Mouse (Mus musculus): ENCODE data around the gene 4931406C07Rik. TPM values are rescaled to one million over a fixed set of nuclear protein-coding genes. Genes with fewer than 3 reads are reported as not detected.

Gene 4931406C07Rik
- polyA plus RNA-seq, 1 experiment = 26.6 TPM

DNA sequence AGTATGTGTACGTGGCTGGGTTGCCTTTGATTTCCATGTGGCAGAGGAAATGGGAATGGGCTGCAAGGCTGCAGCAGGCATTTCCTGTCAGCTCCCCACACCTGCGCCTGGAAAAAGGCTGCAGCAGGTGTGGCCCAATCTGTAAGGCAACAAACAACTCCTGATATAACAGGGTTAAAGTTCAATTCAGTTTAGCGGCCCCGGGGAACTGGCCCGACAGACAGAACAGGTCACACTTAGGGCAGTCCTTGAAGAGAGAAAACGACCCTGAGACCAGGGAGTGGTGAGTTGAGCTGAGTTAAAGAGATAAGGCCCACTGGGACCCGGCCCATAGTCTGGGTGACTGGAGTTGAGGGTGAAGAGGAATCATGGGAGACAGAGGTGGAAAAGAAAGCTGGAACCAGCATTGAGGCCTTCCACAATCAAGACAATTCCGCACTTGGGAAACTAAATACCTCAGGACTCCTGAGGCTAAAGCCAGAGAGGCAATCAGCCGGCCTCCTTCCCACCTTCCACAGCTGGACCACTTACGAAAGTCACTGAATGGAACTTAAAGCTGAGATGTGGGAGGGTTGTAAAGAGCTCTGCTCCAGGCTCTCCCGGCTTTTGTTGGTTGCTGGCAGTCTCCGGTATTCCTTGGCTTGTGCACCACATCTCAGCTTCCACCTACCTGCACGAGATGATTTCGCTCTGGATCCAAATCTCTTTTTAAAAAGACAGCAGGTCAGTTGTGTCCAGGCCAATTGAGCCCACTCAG is 60.8 kb downstream of the 4931406C07Rik start:
- H3K4me1 ChIP-seq (ENCODE audit: control insufficient read depth, insufficient read depth, low read length) = peaks cover 3% of the 10 kb centered on the region
- no peak for TF ChIP-seq POLR2A (IDR thresholded peaks at IDR 0.05; ENCODE audit: insufficient read depth, low read length)
- TF ChIP-seq EP300 (IDR thresholded peaks at IDR 0.05; ENCODE audit: insufficient read depth, low read depth, low read length) = no peak
- TF ChIP-seq CTCF (IDR thresholded peaks at IDR 0.05; ENCODE audit: low read depth, low read length) = no peak
- no peak overlapping the region for H3K9ac ChIP-seq (ENCODE audit: low read depth, poor library complexity, severe bottlenecking)
- no peaks in the 10 kb centered on the region for H3K27me3 ChIP-seq (ENCODE audit: control insufficient read depth, insufficient read depth, low read length, poor library complexity, severe bottlenecking)
- H3K9me3 ChIP-seq (replicated peaks; ENCODE audit: control insufficient read depth, insufficient read depth, low read length, poor library complexity, severe bottlenecking) = no peaks in the 10 kb centered on the region
- H3K36me3 ChIP-seq (ENCODE audit: control insufficient read depth, insufficient read depth, low read length, poor library complexity, severe bottlenecking) = no peaks in the 10 kb centered on the region
- no peak overlapping the region for H3K27ac ChIP-seq (ENCODE audit: insufficient read depth, low read length)
- no peak overlapping the region for H3K4me3 ChIP-seq (ENCODE audit: low read depth, low read length)

DNA sequence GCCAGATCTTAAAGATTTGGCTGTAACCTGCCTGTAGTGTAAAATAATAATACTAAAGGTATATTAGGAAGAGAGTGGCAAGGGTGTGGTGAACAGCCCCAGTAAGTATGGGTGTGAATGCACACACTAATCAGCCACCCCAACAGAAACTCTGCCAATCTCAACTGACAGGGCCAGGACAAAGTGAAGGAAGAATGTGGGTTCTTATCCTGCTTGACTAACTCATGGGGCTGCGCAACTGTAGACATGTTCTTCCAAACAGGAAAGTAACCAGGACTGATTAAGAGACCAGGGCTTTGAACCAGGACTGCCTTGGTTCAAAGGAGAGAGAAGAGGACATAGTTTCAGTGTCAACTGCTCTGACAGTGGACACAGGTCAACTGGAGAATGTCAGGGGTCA is 64.1 kb downstream of the 4931406C07Rik start:
- Histone ChIP-seq H3K4me1 (ENCODE audit: control insufficient read depth, insufficient read depth, low read length) (peaks cover 5% of the 10 kb centered on the region), H3K27me3 (ENCODE audit: control insufficient read depth, insufficient read depth, low read length, poor library complexity, severe bottlenecking) (no peaks in the 10 kb centered on the region), H3K4me3 (ENCODE audit: low read depth, low read length) (no peak overlapping the region), H3K27ac (ENCODE audit: insufficient read depth, low read length) (no peak overlapping the region), H3K9ac (ENCODE audit: low read depth, poor library complexity, severe bottlenecking) (no peak overlapping the region), H3K36me3 (ENCODE audit: control insufficient read depth, insufficient read depth, low read length, poor library complexity, severe bottlenecking) (no peaks in the 10 kb centered on the region), H3K9me3 (replicated peaks; ENCODE audit: control insufficient read depth, insufficient read depth, low read length, poor library complexity, severe bottlenecking) (no peaks in the 10 kb centered on the region)
- TF ChIP-seq POLR2A (IDR thresholded peaks at IDR 0.05; ENCODE audit: insufficient read depth, low read length) = no peak
- no peak for TF ChIP-seq CTCF (IDR thresholded peaks at IDR 0.05; ENCODE audit: low read depth, low read length)
- no peak for TF ChIP-seq EP300 (IDR thresholded peaks at IDR 0.05; ENCODE audit: insufficient read depth, low read depth, low read length)

DNA sequence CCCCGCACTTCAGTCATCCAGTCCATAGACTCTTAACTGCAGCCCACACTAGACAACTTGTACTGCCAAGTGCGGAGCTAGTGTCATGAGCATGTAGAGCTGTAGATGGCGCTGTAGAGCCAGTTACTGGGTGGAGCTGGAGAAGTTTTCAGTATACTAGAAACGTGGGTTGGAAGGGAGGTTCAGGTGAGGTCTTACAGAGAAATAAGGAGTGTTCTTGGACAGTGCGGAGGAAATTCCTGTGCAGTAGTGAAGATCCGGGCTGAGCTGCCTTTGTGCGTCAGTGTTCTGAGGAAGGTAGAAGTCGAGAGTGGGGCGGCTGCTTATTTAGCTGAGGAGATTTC is 64.7 kb downstream of the 4931406C07Rik start:
- Histone ChIP-seq H3K9me3 (replicated peaks; ENCODE audit: control insufficient read depth, insufficient read depth, low read length, poor library complexity, severe bottlenecking) (no peaks in the 10 kb centered on the region), H3K27me3 (ENCODE audit: control insufficient read depth, insufficient read depth, low read length, poor library complexity, severe bottlenecking) (no peaks in the 10 kb centered on the region), H3K27ac (ENCODE audit: insufficient read depth, low read length) (no peak overlapping the region), H3K9ac (ENCODE audit: low read depth, poor library complexity, severe bottlenecking) (no peak overlapping the region), H3K36me3 (ENCODE audit: control insufficient read depth, insufficient read depth, low read length, poor library complexity, severe bottlenecking) (no peaks in the 10 kb centered on the region), H3K4me3 (ENCODE audit: low read depth, low read length) (no peak overlapping the region), H3K4me1 (ENCODE audit: control insufficient read depth, insufficient read depth, low read length) (peaks cover 5% of the 10 kb centered on the region)
- TF ChIP-seq EP300 (IDR thresholded peaks at IDR 0.05; ENCODE audit: insufficient read depth, low read depth, low read length) (no peak), CTCF (IDR thresholded peaks at IDR 0.05; ENCODE audit: low read depth, low read length) (peak; percentile 63), POLR2A (IDR thresholded peaks at IDR 0.05; ENCODE audit: insufficient read depth, low read length) (no peak)

DNA sequence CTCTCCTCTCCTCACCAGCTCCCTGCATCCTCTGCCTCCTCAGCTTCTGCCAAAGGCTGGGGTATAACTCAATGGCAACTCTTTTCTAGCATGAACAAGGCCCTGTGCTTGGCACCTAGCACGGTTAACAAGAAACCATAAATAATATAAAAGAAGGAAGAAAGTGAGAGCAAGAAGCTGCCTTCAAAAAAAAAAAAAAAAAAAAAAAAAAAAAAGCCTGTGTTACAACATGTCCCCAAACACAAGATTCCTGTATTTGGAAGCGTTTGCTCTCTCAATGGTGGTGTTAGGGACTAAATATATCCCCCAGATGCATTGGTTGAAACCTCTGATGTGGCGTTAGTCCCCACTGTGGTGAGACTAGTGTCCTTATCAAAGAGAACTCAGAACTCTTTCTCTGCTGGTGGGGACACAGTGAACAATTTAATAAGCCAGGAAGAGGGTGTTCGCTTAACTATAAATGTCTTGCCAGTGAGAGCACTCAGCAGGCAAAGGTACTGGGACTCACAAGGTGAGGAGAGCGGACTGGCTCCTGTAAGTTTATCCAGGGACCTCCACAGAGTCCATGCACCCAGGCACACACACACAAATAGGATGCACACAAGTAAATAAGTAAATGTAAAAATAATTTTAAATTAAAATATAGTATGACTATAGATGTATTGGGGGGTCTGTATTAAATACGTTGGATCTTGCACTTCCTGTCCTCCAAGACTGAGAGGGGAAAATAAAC is 65.2 kb downstream of the 4931406C07Rik start:
- no peaks in the 10 kb centered on the region for H3K36me3 ChIP-seq (ENCODE audit: control insufficient read depth, insufficient read depth, low read length, poor library complexity, severe bottlenecking)
- no peak overlapping the region for H3K27ac ChIP-seq (ENCODE audit: insufficient read depth, low read length)
- H3K9ac ChIP-seq (ENCODE audit: low read depth, poor library complexity, severe bottlenecking) = no peak overlapping the region
- TF ChIP-seq POLR2A (IDR thresholded peaks at IDR 0.05; ENCODE audit: insufficient read depth, low read length) (no peak), EP300 (IDR thresholded peaks at IDR 0.05; ENCODE audit: insufficient read depth, low read depth, low read length) (no peak), CTCF (IDR thresholded peaks at IDR 0.05; ENCODE audit: low read depth, low read length) (no peak)
- H3K27me3 ChIP-seq (ENCODE audit: control insufficient read depth, insufficient read depth, low read length, poor library complexity, severe bottlenecking) = no peaks in the 10 kb centered on the region
- no peak overlapping the region for H3K4me3 ChIP-seq (ENCODE audit: low read depth, low read length)
- H3K4me1 ChIP-seq (ENCODE audit: control insufficient read depth, insufficient read depth, low read length) = peaks cover 5% of the 10 kb centered on the region
- H3K9me3 ChIP-seq (replicated peaks; ENCODE audit: control insufficient read depth, insufficient read depth, low read length, poor library complexity, severe bottlenecking) = no peaks in the 10 kb centered on the region

DNA sequence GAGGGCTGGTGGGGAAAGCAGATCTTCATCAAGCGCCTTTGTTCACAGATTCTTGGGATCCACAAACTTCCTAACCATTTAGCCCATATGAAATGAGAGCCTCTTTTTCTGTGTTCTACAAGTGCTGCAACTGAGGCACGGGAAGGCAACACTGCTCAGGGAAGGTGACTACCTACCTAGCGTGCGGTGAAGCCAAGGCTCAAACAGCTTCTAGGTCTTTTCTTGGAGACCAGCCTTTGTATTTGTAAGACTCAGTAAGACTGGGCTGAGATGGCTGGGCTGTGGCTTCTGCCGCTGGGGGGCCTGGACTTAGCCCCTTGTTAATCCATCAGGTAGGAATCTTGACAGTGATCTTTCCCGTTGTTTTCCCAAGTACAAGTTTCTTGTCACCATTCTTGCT is 66.2 kb downstream of the 4931406C07Rik start:
- Histone ChIP-seq H3K27me3 (ENCODE audit: control insufficient read depth, insufficient read depth, low read length, poor library complexity, severe bottlenecking) (no peaks in the 10 kb centered on the region), H3K4me3 (ENCODE audit: low read depth, low read length) (no peak overlapping the region), H3K9ac (ENCODE audit: low read depth, poor library complexity, severe bottlenecking) (no peak overlapping the region), H3K36me3 (ENCODE audit: control insufficient read depth, insufficient read depth, low read length, poor library complexity, severe bottlenecking) (no peaks in the 10 kb centered on the region), H3K9me3 (replicated peaks; ENCODE audit: control insufficient read depth, insufficient read depth, low read length, poor library complexity, severe bottlenecking) (no peaks in the 10 kb centered on the region), H3K4me1 (ENCODE audit: control insufficient read depth, insufficient read depth, low read length) (peaks cover 5% of the 10 kb centered on the region), H3K27ac (ENCODE audit: insufficient read depth, low read length) (no peak overlapping the region)
- TF ChIP-seq POLR2A (IDR thresholded peaks at IDR 0.05; ENCODE audit: insufficient read depth, low read length) (no peak), EP300 (IDR thresholded peaks at IDR 0.05; ENCODE audit: insufficient read depth, low read depth, low read length) (no peak)

Measured in ES-Bruce4 (cell line).